Mouse (Mus musculus) splenic B cell, adult 2 months (primary cell): ENCODE measurements at regions not wholly inside any gene's neighbourhood (a gene's known extent, or its start where the extent isn't known, plus 50 kb on each side); places are given as distances from the start of the nearest gene placed in this dataset.

Experiments used
- DNase-seq: peaks from one replicate; pipeline ENCODE4 v3.0.0-alpha.2; 2011; ENCODE audit warnings: low read depth, low spot score
- H3K27me3 ChIP-seq: 2 replicates; pipeline ENCODE4 v1.6.1; 2012; ENCODE audit warnings: mild to moderate bottlenecking, low read length, moderate library complexity, mixed read lengths; ENCODE audit not compliant: control insufficient read depth, poor library complexity, insufficient read depth, severe bottlenecking
- H3K36me3 ChIP-seq: 2 replicates; pipeline ENCODE4 v1.6.1; 2012; ENCODE audit warnings: mild to moderate bottlenecking, low read length, moderate library complexity, mixed read lengths; ENCODE audit not compliant: control insufficient read depth, poor library complexity, insufficient read depth, severe bottlenecking

- DNase-seq = no peak
Observed at GRCm38 (mm10) chr4:55735453-55735852, 203.2 kb upstream of the Klf4 start.

GRCm38 (mm10) chr4:55734331-55734730, 202.1 kb upstream of the Klf4 start:
- H3K36me3 ChIP-seq = no peaks in the 10 kb centered on the region
- no peaks in the 10 kb centered on the region for H3K27me3 ChIP-seq
- DNase-seq = no peak

More at GRCm38 (mm10) chr4:55735453-55735852, 203.2 kb upstream of the Klf4 start:
- Histone ChIP-seq H3K36me3 (no peaks in the 10 kb centered on the region), H3K27me3 (no peaks in the 10 kb centered on the region)

- Histone ChIP-seq H3K27me3 (no peaks in the 10 kb centered on the region), H3K36me3 (no peaks in the 10 kb centered on the region)
- DNase-seq = no peak
Observed at GRCm38 (mm10) chr4:55733223-55733622, 201.0 kb upstream of the Klf4 start.

DNA sequence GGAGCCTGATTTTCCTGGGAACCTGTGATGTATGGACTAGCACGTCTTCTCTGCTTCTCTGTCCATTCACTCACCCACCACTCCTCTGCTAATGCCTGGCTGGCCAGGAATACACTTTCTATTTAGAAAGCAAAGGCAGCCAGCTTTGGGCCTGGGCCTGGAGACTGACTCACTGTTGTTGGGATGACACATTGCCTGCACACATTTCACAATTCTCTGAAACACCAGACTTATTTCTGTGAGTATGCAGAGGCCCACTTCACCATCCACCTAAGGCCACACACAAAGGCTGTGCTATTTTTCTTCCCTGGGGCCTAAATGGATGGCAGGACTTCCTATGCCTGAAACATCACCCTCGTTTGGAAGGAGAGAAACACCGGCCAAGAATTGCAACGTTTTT, 199.7 kb upstream of the Klf4 start:
- DNase-seq = no peak
- no peaks in the 10 kb centered on the region for H3K27me3 ChIP-seq
- H3K36me3 ChIP-seq = no peaks in the 10 kb centered on the region

- no peak for DNase-seq
- H3K36me3 ChIP-seq = no peaks in the 10 kb centered on the region
- no peaks in the 10 kb centered on the region for H3K27me3 ChIP-seq
Observed at GRCm38 (mm10) chr4:55730266-55730665, 198.0 kb upstream of the Klf4 start.

DNA sequence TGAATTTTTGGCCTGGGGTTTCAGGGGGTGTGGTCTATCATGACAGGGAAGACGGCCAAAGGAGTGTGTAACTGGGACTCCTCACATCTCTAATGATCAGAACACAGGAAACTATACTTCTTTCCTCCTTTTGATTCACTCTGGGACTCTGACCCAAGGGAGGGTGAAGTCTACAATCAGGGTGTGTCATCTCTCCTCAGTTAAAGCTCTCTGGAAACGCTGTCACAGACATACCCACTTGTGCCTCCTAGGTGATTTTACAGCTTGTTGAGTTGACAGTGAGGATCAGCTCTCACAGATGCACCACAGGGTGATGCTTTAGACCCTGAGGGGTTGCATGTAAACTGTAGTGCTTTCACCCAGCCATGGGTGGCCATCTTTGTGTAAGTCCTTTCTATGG, 194.9 kb upstream of the Klf4 start:
- H3K36me3 ChIP-seq = no peaks in the 10 kb centered on the region
- DNase-seq = no peak
- no peaks in the 10 kb centered on the region for H3K27me3 ChIP-seq

DNA sequence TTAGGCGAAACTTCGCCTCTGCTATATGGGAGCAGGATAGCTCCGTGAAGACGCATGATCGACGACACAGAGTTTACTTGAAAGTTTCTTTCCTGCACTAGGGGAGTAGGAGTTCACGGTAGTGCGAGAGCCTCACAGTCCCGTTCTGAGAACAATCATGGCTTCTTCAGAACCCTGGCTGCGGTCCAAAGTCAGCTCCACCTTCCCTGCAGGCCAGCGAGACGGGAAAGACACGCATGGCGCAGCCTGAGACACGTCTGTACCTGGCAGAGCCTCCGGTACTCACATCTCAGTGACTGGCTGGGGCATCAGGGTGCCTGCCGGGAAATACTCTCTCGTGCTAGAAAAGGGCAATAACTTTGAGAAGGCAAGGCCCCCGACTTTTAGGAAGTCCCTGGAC, 193.8 kb upstream of the Klf4 start:
- no peaks in the 10 kb centered on the region for H3K27me3 ChIP-seq
- DNase-seq = no peak
- H3K36me3 ChIP-seq = no peaks in the 10 kb centered on the region

GRCm38 (mm10) chr4:55724286-55724685, 192.0 kb upstream of the Klf4 start:
- H3K27me3 ChIP-seq = no peaks in the 10 kb centered on the region
- DNase-seq = no peak
- H3K36me3 ChIP-seq = no peaks in the 10 kb centered on the region

DNA sequence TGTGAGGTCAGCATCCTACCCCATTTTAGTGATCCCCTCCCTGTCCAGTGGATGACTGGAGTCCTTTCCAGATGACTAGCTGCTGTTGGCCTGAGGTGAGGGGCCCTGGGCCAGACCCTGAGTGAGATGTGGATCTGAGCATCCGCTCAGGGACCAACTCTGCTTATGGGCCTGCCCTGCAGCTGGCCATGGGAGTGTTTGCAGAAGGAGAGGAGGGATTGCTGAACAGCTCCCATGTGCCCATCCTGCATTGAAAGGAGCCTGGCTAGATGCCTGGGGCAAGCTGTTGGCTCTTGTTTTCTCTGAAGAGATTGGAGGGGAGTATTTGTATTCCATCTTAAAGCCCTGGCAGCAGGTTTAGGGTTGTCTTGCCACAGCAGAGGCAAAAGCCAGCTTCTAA, 190.9 kb upstream of the Klf4 start:
- DNase-seq = no peak
- Histone ChIP-seq H3K36me3 (no peaks in the 10 kb centered on the region), H3K27me3 (no peaks in the 10 kb centered on the region)

DNA sequence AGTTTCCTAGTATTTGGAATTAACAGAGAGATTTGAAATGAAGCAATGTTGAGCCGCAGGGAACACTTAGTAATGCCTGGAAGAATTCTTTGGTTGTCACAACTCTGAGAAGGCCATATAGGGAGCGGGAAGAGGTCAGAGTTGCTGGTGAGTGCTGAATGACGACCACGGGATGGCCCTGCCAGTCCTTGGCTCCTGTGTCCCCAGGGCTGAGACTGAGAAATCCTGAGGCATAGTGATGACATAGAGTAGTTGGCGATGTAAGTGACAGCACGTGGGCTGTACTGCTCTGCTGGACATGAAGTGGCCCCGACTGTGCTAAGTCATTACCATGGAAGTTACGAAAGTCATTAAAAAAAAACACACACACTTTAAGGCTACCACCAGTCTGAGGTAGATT, 190.1 kb upstream of the Klf4 start:
- Histone ChIP-seq H3K36me3 (no peaks in the 10 kb centered on the region), H3K27me3 (no peaks in the 10 kb centered on the region)
- no peak for DNase-seq

- no peak for DNase-seq
- H3K36me3 ChIP-seq = no peaks in the 10 kb centered on the region
- no peaks in the 10 kb centered on the region for H3K27me3 ChIP-seq
Observed at GRCm38 (mm10) chr4:55721834-55722233, 189.6 kb upstream of the Klf4 start.

DNA sequence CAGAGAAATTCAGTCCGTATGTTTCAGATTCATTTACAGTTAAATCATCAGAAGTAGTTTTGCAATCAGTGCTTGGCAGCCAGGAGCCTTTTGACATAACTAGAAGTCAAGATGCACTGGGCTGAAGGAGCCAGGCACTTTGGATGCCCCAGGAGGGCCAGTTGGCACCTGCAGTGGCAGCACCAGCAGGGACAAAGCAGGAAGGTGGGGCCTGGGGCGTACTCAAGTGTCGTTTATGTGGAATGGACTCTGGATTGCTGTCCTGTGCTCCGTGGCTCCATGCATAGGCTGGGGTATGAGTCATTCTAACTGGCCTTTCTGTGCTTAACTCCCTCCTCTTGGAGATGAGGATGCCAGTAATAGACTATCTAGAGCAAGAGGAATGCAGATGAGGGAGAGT, 186.2 kb upstream of the Klf4 start:
- H3K27me3 ChIP-seq = no peaks in the 10 kb centered on the region
- DNase-seq = no peak
- H3K36me3 ChIP-seq = no peaks in the 10 kb centered on the region

GRCm38 (mm10) chr4:55716161-55716651, 183.9 kb upstream of the Klf4 start:
- Histone ChIP-seq H3K36me3 (no peaks in the 10 kb centered on the region), H3K27me3 (no peaks in the 10 kb centered on the region)
- no peak for DNase-seq

DNA sequence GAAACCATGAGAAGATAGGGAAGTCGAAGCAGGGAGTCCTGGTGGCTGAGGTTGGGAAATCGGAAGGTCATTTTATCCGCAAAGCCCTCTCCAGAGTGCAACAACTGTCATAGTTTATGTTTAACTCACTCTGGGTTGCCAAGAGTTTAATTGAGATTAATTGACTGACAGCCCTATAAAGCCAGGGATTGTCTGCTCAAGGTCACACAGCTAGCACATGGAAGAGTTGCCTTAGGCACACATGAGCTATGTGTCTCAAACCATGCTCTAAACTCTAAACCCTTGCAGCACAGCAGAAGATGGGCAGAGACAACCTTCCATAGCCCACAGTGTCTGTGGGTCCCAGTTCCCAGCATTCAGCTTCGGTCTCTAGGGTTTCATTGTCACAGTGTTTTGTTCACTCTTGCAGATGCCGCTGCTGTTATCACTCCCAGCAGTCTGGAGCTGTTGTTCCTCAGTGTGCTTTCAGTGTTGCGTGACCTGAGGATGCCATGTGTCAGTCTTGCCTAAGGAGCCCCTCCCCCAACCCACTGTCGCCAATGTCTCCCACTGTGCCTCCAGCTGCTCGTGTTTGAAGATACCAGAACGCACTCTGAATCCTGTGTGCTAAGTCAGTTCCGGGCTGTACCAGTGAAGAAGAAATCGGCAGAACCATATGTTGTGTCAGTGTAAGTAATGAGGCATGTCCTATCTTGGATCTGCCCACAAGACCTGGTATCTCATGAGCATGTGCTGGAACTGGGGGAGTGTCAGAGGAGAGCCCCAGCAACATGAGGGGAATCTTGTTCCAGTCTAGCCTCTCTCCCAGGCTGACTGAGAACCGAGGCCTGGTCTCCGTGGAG, 179.5 kb upstream of the Klf4 start:
- H3K27me3 ChIP-seq = no peaks in the 10 kb centered on the region
- no peak for DNase-seq
- no peaks in the 10 kb centered on the region for H3K36me3 ChIP-seq

DNA sequence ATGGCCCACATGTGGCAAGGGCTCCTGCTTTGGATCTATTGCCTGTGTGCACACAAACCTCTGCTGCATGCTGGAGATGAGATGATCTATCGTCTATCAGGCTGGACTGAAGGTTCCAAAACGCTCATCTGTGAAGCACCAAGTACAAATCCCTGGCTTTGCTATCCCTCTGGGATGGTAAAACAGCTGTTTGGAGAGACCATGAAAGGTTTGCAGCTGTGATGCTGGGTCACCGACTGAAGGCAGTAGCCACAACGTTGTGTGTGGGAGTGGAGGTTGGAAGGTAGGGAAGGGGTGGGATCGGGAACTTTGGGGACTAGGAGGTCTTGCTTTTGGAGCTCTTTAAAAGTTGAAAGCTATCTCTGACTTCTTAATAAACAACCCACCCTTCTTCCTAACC, 178.2 kb upstream of the Klf4 start:
- no peak for DNase-seq
- no peaks in the 10 kb centered on the region for H3K27me3 ChIP-seq
- no peaks in the 10 kb centered on the region for H3K36me3 ChIP-seq

DNA sequence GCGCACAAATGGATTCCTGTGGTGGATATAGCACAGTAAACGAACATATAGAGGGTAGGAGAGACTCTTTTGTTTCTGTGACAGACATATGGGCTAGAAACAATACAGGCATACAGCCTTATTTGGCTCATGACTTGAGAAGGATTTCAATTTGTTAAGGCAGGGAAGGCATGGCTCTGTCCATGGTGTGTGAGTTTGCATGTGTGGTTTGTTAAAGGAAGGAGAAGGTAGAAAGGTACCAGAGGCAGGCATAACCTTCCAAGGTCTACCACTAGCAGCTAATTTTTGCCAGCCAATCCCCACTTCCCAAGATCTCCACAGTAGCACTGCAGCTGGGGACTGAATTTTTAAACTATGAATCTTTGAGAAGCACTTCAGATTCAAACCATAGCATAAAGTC, 176.5 kb upstream of the Klf4 start:
- DNase-seq = no peak
- Histone ChIP-seq H3K27me3 (no peaks in the 10 kb centered on the region), H3K36me3 (no peaks in the 10 kb centered on the region)
